Mouse (Mus musculus) ES-E14 (cell line): ENCODE measurements around the gene Cops4. TPM values are rescaled to one million over a fixed set of nuclear protein-coding genes. Genes with fewer than 3 reads are reported as not detected.

Experiments
- DNase-seq: peaks from one replicate; pipeline ENCODE4 v3.0.0-alpha.2; 2013; ENCODE audit warnings: low read depth, low spot score
- H3K27ac ChIP-seq: 2 replicates; pipeline ENCODE4 v1.5.1; 2012; ENCODE audit warnings: low read depth, mild to moderate bottlenecking, low read length, moderate library complexity, mixed read lengths; ENCODE audit not compliant: poor library complexity, insufficient read depth, severe bottlenecking
- H3K36me3 ChIP-seq: 2 replicates; pipeline ENCODE4 v1.6.1; 2012; ENCODE audit warnings: mild to moderate bottlenecking, low read length, moderate library complexity, mixed read lengths; ENCODE audit not compliant: control insufficient read depth, poor library complexity, insufficient read depth, severe bottlenecking
- H3K4me1 ChIP-seq, 2 experiments: fragments of 150-350 bp in 1 of 2; sonication (generic) in 1 of 2; 2 replicates each; pipeline ENCODE4 v1.6.1; 2012; ENCODE audit warnings: low read length in 2 of 2, mild to moderate bottlenecking in 1 of 2, mixed read lengths in 1 of 2; ENCODE audit not compliant: control insufficient read depth in 2 of 2, insufficient read depth in 2 of 2, poor library complexity in 1 of 2
- H3K4me3 ChIP-seq, 2 experiments: fragments of 150-350 bp in 1 of 2; sonication (generic) in 1 of 2; 2 replicates each; pipeline ENCODE4 v1.5.1; 2012; ENCODE audit warnings: low read length in 2 of 2, low read depth in 1 of 2, mild to moderate bottlenecking in 1 of 2, mixed read lengths in 1 of 2; ENCODE audit not compliant: insufficient read depth in 1 of 2, poor library complexity in 1 of 2, severe bottlenecking in 1 of 2
- H3K9ac ChIP-seq: 2 replicates; pipeline ENCODE4 v1.6.1; 2012; ENCODE audit warnings: low read depth, mild to moderate bottlenecking, low read length, mixed read lengths; ENCODE audit not compliant: poor library complexity, insufficient read depth, severe bottlenecking
- H3K9me3 ChIP-seq: fragments of 150-350 bp; sonication (generic); 2 replicates; pipeline ENCODE4 v1.6.1; 2012; ENCODE audit warnings: low read depth, mild to moderate bottlenecking, low read length; ENCODE audit not compliant: control insufficient read depth, insufficient read depth
- CHD2 ChIP-seq: IDR thresholded peaks from 2 replicates; pipeline ENCODE4 v1.6.1; 2014; ENCODE audit warnings: mild to moderate bottlenecking, low read depth, low read length, inconsistent platforms
- HCFC1 ChIP-seq: IDR thresholded peaks from 2 replicates; pipeline ENCODE4 v1.6.1; 2012; ENCODE audit warnings: low read length, inconsistent platforms, borderline replicate concordance; ENCODE audit not compliant: insufficient read depth
- MAFK ChIP-seq: IDR thresholded peaks from 2 replicates; pipeline ENCODE4 v1.6.1; 2014; ENCODE audit warnings: mild to moderate bottlenecking, low read depth, low read length, inconsistent platforms; ENCODE audit not compliant: insufficient read depth
- ZC3H11A ChIP-seq: IDR thresholded peaks from 2 replicates; pipeline ENCODE4 v1.6.1; 2012; ENCODE audit warnings: low read depth, mild to moderate bottlenecking, inconsistent platforms, low read length, borderline replicate concordance
- ZNF384 ChIP-seq: IDR thresholded peaks from 2 replicates; pipeline ENCODE4 v1.6.1; 2012; ENCODE audit warnings: low read depth, low read length, inconsistent platforms
- in situ Hi-C, 2 experiments: fragments of 600-800 bp; cut with MboI; formaldehyde crosslinking; loops; one replicate each; pipeline ENCODE4 v1.15.1; 2025; ENCODE audit warnings: low sequenced_read_pairs in 2 of 2, inconsistent platforms in 1 of 2; ENCODE audit not compliant: unreplicated experiment in 2 of 2
- total RNA-seq: library from RNA; depleted of rRNA; stranded (reverse); fragments of 300-350 nt; gene quantifications from 2 replicates; pipeline ENCODE4 v1.2.3, GENCODE M21; 2012; rRNA removed

Cops4 gene
- 71.6 and 101 TPM in 2 replicates for total RNA-seq

DNA sequence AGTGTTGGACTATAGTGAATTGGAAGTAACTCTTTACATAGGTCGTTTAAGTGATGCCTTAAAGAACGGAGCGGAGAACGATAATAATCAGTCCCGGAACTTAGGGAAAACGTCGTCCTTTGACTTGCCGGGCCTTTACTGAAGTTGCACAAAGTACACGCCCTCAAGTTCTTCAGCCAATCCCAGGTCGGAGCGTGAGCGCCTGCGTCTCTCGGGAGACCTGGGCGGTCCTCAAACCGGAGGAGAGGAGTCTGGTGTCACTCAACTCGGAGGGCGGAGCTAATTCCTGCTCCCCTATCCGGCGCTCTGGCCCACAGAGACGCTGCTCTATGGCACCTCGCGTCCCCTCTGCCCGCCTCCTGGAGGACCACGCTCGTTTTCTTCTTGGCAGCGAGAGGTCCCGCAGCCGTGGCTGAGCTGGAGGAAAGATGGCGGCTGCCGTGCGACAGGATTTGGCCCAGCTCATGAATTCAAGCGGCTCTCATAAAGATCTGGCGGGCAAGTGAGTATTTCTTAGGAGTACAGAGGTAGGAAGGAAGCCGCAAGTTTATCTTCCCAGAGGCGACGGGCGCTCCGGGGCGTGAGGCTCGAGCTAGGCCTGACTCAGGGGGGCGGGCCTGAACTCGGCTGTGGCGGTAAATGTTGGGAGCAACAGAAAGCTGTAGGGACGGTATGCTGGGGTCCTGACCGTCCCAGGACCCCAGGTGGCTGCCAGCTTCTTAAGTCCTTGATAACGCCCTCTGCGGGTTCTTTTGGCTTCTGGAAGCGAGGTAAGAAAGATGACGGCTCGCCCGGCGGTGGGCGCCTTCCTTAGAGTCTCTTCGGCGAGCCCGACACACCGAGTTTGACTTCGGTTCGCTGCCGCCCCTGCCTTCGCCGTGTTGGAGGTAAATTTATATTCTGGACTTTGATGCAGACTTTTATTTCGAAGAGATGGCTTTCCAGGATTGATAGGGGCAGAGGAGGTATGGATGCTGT, at the start of gene Cops4:
Cops4 (plus strand) TSS at position 261 of the 978 bp plus-strand sequence.
- Histone ChIP-seq H3K36me3 (peaks cover 8% of the 10 kb centered on the region), H3K4me1 (0 out of 4 replicates have a peak, but pooled peaks cover 0 to 2% of the 10 kb centered on the region in 2 experiments), H3K4me3 (peak within 1 kb of the TSS; percentile 93 to 96), H3K9me3 (no peaks in the 10 kb centered on the region; the same call in 1 of the 2 replicates), H3K9ac (peak within 1 kb of the TSS; percentile 85), H3K27ac (0 out of 2 replicates have a peak within 1 kb of the TSS, but pooled peaks have one; percentile 4)
- DNase-seq = peak; percentile 98
- in situ Hi-C loops = no loop called here
- peak; percentile 81; the same call in 1 of the 2 replicates for TF ChIP-seq HCFC1
- TF ChIP-seq MAFK = no peak

- H3K36me3 ChIP-seq = peaks cover 2% of the 10 kb centered on the region; the same call in 1 of the 2 replicates
- TF ChIP-seq CHD2 = no peak
- TF ChIP-seq HCFC1 = no peak
- no peak for TF ChIP-seq ZC3H11A
- TF ChIP-seq MAFK = no peak
- H3K27ac ChIP-seq = no peak overlapping the region
- no peak overlapping the region for H3K4me3 ChIP-seq
- in situ Hi-C loops = no loop called here
- H3K4me1 ChIP-seq = no peaks in the 10 kb centered on the region
- DNase-seq = no peak
- no peak overlapping the region for H3K9ac ChIP-seq
- no peaks in the 10 kb centered on the region for H3K9me3 ChIP-seq
Observed at GRCm38 (mm10) chr5:100476328-100476727, 41.8 kb upstream of the Cops4 start.

GRCm38 (mm10) chr5:100477604-100478003, 40.5 kb upstream of the Cops4 start:
- no peak for DNase-seq
- no peak overlapping the region for H3K27ac ChIP-seq
- H3K36me3 ChIP-seq = no peaks in the 10 kb centered on the region
- TF ChIP-seq CHD2 (no peak), ZC3H11A (no peak), ZNF384 (no peak), HCFC1 (no peak), MAFK (no peak)
- no peak overlapping the region for H3K9ac ChIP-seq
- in situ Hi-C loops = no loop called here
- no peak overlapping the region for H3K4me3 ChIP-seq
- H3K4me1 ChIP-seq = no peaks in the 10 kb centered on the region
- H3K9me3 ChIP-seq = no peaks in the 10 kb centered on the region

DNA sequence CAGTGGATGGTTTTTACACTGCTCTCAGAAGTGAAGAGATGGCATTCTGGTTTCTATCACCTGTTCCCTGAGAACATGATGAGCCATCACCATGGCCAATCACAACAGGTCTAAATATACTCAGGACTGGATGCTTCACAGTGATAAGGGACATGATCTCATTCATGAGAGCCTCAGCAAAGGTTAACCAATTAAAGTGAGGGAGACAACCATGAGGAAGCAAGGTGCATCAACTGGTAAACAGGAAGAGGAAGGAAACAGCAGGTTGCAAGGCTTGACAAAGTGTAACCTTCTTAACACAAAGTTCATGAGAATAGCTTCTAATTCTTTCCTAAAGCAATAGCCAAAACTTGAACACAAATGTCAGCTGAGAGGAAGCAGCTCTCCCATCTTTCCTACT, 34.5 kb upstream of the Cops4 start:
- DNase-seq = no peak
- in situ Hi-C loops = no loop called here
- TF ChIP-seq ZNF384 = no peak
- no peak for TF ChIP-seq HCFC1
- no peak for TF ChIP-seq ZC3H11A
- TF ChIP-seq CHD2 = no peak
- TF ChIP-seq MAFK = no peak
- no peaks in the 10 kb centered on the region for H3K9me3 ChIP-seq
- H3K9ac ChIP-seq = no peak overlapping the region
- H3K36me3 ChIP-seq = peaks cover 4% of the 10 kb centered on the region; the same call in 1 of the 2 replicates
- H3K27ac ChIP-seq = no peak overlapping the region
- no peaks in the 10 kb centered on the region for H3K4me1 ChIP-seq
- H3K4me3 ChIP-seq = no peak overlapping the region
